Mouse (Mus musculus) kidney, postnatal 0 days (tissue): ENCODE measurements around the gene Rorb. TPM values are rescaled to one million over a fixed set of nuclear protein-coding genes. Genes with fewer than 3 reads are reported as not detected.
A peak's percentile ranks its signal among the peaks of the same experiment; 100 is the strongest.

Experiments
- ATAC-seq: fragments of 200-750 bp; cut with Nextera tagmentation; replicated peaks from 2 replicates; pipeline ENCODE4 v1.8.0; 2017; ENCODE audit warnings: low read depth, moderate number of reproducible peaks, moderate TSS enrichment, moderate library complexity; ENCODE audit not compliant: low FRiP score
- DNase-seq: peaks from one replicate; pipeline ENCODE4 v3.0.0-alpha.2; 2016; ENCODE audit warnings: low spot score
- H3K27ac ChIP-seq: fragments of 300-500 bp; sonication (generic); 2 replicates; pipeline ENCODE4 v1.5.1; 2014; ENCODE audit warnings: mild to moderate bottlenecking
- H3K27me3 ChIP-seq: fragments of 300-500 bp; sonication (generic); 2 replicates; pipeline ENCODE4 v1.6.1; 2014; ENCODE audit warnings: low read length, mixed read lengths; ENCODE audit not compliant: insufficient read depth
- H3K36me3 ChIP-seq: fragments of 300-500 bp; sonication (generic); 2 replicates; pipeline ENCODE4 v1.6.1; 2014; ENCODE audit warnings: low read length, mixed read lengths; ENCODE audit not compliant: insufficient read depth
- H3K4me1 ChIP-seq: fragments of 300-500 bp; sonication (generic); replicated peaks from 2 replicates; pipeline ENCODE4 v1.6.1; 2014; ENCODE audit warnings: antibody characterized with exemption, low read length, mixed read lengths; ENCODE audit not compliant: insufficient read depth
- H3K4me2 ChIP-seq: fragments of 300-500 bp; sonication (generic); 2 replicates; pipeline ENCODE4 v1.6.1; 2014; ENCODE audit warnings: mild to moderate bottlenecking, low read length, moderate library complexity, mixed read lengths
- H3K4me3 ChIP-seq: fragments of 300-500 bp; sonication (generic); replicated peaks from 2 replicates; pipeline ENCODE4 v1.5.1; 2014; ENCODE audit warnings: low read depth, low read length
- H3K9ac ChIP-seq: fragments of 300-500 bp; sonication (generic); 2 replicates; pipeline ENCODE4 v1.6.1; 2014; ENCODE audit warnings: low read depth, low read length
- H3K9me3 ChIP-seq: fragments of 300-500 bp; sonication (generic); replicated peaks from 2 replicates; pipeline ENCODE4 v1.6.1; 2016; ENCODE audit warnings: low read length, inconsistent platforms, mixed read lengths
- CTCF ChIP-seq: IDR thresholded peaks from 2 replicates; pipeline ENCODE4 v1.5.1; 2016; ENCODE audit warnings: antibody characterized with exemption, low read depth, mild to moderate bottlenecking, moderate library complexity
- WGBS: fragments of 180-500 bp; shearing (Covaris S2); extraction: QIAGEN DNeasy Blood & Tissue Kit; methylation state at CpG from one replicate; pipeline ENCODE4 v1.1.7; 2014; 5-methylcytosine and 5-hydroxymethylcytosine counted together
- polyA plus RNA-seq: library from polyadenylated mRNA; unstranded; fragments of >200 nt; fragmentation: Nextera tagmentation; extraction: Ambion mirVana; gene quantifications from 2 replicates; pipeline ENCODE4 v1.2.1, GENCODE M21; 2015

The Rorb gene
- polyA plus RNA-seq, 1 experiment from 2014 or later: 0.18 TPM

- no peak overlapping the region for H3K4me2 ChIP-seq
- DNase-seq (no peak), ATAC-seq (no peak)
- no peak overlapping the region for H3K9ac ChIP-seq
- no peaks in the 10 kb centered on the region for H3K9me3 ChIP-seq
- no peaks in the 10 kb centered on the region for H3K36me3 ChIP-seq
- no peaks in the 10 kb centered on the region for H3K27me3 ChIP-seq
- WGBS: 63% methylated on average over 3 of the region's 3 CpGs
- H3K27ac ChIP-seq: no peak overlapping the region
- TF ChIP-seq CTCF: no peak
- no peaks in the 10 kb centered on the region for H3K4me1 ChIP-seq
- H3K4me3 ChIP-seq: no peak overlapping the region
These were observed 163.8 kb downstream of the Rorb start for GRCm38 (mm10) chr19:18947193-18947592.

- Histone ChIP-seq H3K4me2 (no peak overlapping the region), H3K9ac (no peak overlapping the region), H3K4me1 (no peaks in the 10 kb centered on the region), H3K27me3 (no peaks in the 10 kb centered on the region), H3K9me3 (no peaks in the 10 kb centered on the region), H3K36me3 (no peaks in the 10 kb centered on the region), H3K4me3 (no peak overlapping the region), H3K27ac (no peak overlapping the region)
- 89% methylated on average over 3 of the region's 3 CpGs for WGBS
- DNase-seq (no peak), ATAC-seq (no peak)
- no peak for TF ChIP-seq CTCF
These were observed 165.7 kb downstream of the Rorb start for GRCm38 (mm10) chr19:18945265-18945664.

- DNase-seq (no peak), ATAC-seq (no peak)
These were observed 169.6 kb downstream of the Rorb start for GRCm38 (mm10) chr19:18941391-18941790.

DNA sequence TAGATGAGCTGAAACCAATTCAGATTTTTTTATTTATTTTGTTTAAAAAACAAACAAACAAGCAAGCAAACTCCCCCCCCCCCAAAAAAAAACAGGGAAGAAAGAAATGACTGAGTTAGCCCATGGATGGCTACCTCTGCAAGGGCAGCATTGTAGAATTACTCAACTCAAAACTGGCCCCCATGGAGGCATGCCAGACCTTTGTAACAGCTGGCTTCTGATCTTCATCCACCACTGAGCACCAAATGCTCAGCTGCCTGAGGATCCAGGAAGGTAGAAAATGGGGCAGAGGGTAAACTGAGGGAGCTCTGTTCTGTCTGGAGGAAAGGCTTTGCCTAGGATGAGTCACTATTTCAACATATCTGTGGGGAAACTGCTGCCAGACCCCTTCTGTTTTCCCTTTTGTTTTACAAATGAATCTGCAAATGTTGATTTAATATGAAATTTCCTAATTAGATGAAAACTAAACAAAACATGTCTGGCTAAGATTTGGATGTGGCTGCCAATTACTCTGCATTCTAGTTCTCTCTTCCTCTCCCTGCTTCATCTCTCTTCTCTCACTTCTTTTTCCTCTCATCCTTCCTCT lies 199.1 kb downstream of the Rorb start:
- H3K4me1 ChIP-seq: no peaks in the 10 kb centered on the region

More at GRCm38 (mm10) chr19:18941391-18941790, 169.6 kb downstream of the Rorb start:
- no peak overlapping the region for H3K4me2 ChIP-seq
- WGBS: 74% methylated on average over 6 of the region's 6 CpGs
- no peak overlapping the region for H3K9ac ChIP-seq
- no peak for TF ChIP-seq CTCF
- no peaks in the 10 kb centered on the region for H3K36me3 ChIP-seq
- no peak overlapping the region for H3K4me3 ChIP-seq
- no peaks in the 10 kb centered on the region for H3K27me3 ChIP-seq
- H3K4me1 ChIP-seq: no peaks in the 10 kb centered on the region
- H3K9me3 ChIP-seq: no peaks in the 10 kb centered on the region
- no peak overlapping the region for H3K27ac ChIP-seq

DNA sequence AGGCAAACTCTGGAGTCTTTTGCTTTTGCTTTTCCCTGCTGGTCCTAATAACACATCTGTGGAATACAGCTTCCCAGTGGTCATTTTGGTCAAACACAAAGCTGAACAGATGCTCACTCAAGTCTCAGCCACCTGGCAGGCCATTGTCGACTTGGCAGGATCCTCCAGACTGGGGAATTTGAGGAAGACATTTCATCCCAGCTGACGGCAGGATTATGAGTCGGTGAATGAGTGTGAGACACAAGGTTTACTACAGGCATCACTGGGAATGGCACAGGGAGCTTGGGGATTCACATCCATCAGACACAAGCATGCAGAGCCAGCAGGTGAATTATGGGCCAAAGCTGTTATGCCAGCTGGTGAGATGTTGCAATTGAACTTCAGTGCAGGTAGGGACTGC lies 201.4 kb downstream of the Rorb start:
- no peak overlapping the region for H3K4me3 ChIP-seq
- no peak overlapping the region for H3K27ac ChIP-seq
- H3K4me1 ChIP-seq: no peaks in the 10 kb centered on the region
- ATAC-seq: no peak
- no peaks in the 10 kb centered on the region for H3K27me3 ChIP-seq
- 60% methylated on average over 3 of the region's 3 CpGs for WGBS
- H3K9ac ChIP-seq: no peak overlapping the region
- DNase-seq: no peak
- no peak overlapping the region for H3K4me2 ChIP-seq
- H3K36me3 ChIP-seq: no peaks in the 10 kb centered on the region
- no peaks in the 10 kb centered on the region for H3K9me3 ChIP-seq
- TF ChIP-seq CTCF: no peak

More for the DNA sequence above, 199.1 kb downstream of the Rorb start:
- Histone ChIP-seq H3K36me3 (no peaks in the 10 kb centered on the region), H3K9ac (no peak overlapping the region), H3K4me2 (no peak overlapping the region), H3K9me3 (no peaks in the 10 kb centered on the region), H3K27ac (no peak overlapping the region), H3K27me3 (no peaks in the 10 kb centered on the region), H3K4me3 (no peak overlapping the region)
- no peak for TF ChIP-seq CTCF
- ATAC-seq: no peak
- no peak for DNase-seq

DNA sequence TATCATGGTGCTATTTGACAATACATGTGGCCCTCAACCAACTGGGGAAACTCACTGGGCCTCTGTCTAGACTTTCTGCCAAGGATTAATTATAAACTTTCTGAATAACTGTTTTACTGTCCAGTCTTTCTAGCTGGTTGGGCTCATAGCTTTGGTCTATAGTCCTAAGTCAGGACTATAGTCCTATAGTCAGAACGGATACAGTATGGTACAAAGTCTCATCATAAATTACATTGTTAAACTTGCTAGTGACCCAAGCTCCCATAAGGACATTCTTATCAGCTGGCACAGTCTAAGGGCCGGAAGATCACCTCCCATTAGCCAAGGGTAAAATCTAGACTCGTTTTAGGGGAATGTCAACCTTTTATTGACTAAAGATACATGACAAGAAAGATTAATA lies 205.5 kb downstream of the Rorb start:
- Histone ChIP-seq H3K4me2 (no peak overlapping the region), H3K36me3 (no peaks in the 10 kb centered on the region), H3K9me3 (no peaks in the 10 kb centered on the region), H3K4me1 (peaks cover 3% of the 10 kb centered on the region; the same call in 1 of the 2 replicates), H3K9ac (no peak overlapping the region), H3K27ac (no peak overlapping the region), H3K4me3 (no peak overlapping the region), H3K27me3 (no peaks in the 10 kb centered on the region)
- no peak for DNase-seq
- WGBS: 35% methylated on average over 3 of the region's 3 CpGs
- no peak for ATAC-seq
- TF ChIP-seq CTCF: no peak

DNA sequence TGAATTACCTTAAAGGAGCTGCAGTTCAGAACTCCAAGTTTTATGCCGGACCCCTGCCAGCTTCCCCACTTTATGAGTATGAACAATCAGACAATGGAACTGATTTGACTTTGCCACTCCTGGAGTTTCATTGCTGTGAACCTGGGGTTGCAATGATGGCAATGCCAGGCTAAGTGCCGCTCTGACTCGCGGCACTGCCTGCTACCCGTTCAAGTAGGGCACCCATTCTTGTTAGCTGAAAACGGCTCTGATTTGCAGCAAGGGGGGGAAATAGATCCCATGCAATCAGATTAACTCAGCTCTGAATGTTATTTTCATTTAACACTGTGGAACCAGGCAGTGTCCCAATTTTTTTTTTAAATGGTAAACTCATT lies 208.3 kb downstream of the Rorb start:
- H3K27me3 ChIP-seq: no peaks in the 10 kb centered on the region
- peak overlapping the region; percentile 50 for H3K4me2 ChIP-seq
- no peak for DNase-seq
- TF ChIP-seq CTCF: no peak
- H3K27ac ChIP-seq: no peak overlapping the region
- no peak overlapping the region for H3K9ac ChIP-seq
- no peaks in the 10 kb centered on the region for H3K9me3 ChIP-seq
- peaks cover 3% of the 10 kb centered on the region; the same call in 1 of the 2 replicates for H3K4me1 ChIP-seq
- whole genome bisulfite sequencing: 17% methylated on average over 6 of the region's 6 CpGs
- H3K36me3 ChIP-seq: no peaks in the 10 kb centered on the region
- H3K4me3 ChIP-seq: no peak overlapping the region; the same call in 1 of the 2 replicates
- no peak for ATAC-seq
